Mouse (Mus musculus) embryo, embryonic 11.5 days (tissue): Measurements from ENCODE around the gene Bcl7b.

ENCODE experiments used
- DNase-seq: peaks from one replicate; pipeline ENCODE4 v3.0.0-alpha.2; 2012; ENCODE audit warnings: low read depth, low spot score

The Bcl7b gene

GRCm38 (mm10) chr5:135169479-135169878 lies 1.4 kb downstream of the Bcl7b start:
- DNase-seq = no peak

GRCm38 (mm10) chr5:135171688-135172220 lies 3.7 kb downstream of the Bcl7b start:
- no peak for DNase-seq

- DNase-seq = no peak
Measured at GRCm38 (mm10) chr5:135172986-135173385, 4.9 kb downstream of the Bcl7b start.

GRCm38 (mm10) chr5:135175086-135175485 lies 7.0 kb downstream of the Bcl7b start:
- no peak for DNase-seq

- no peak for DNase-seq
Measured at GRCm38 (mm10) chr5:135178523-135178922, 10.4 kb downstream of the Bcl7b start.

GRCm38 (mm10) chr5:135178996-135179395 lies 10.9 kb downstream of the Bcl7b start:
- DNase-seq = no peak

GRCm38 (mm10) chr5:135179616-135180015 lies 11.5 kb downstream of the Bcl7b start:
- no peak for DNase-seq

GRCm38 (mm10) chr5:135180796-135181195 lies 12.7 kb downstream of the Bcl7b start:
- no peak for DNase-seq

GRCm38 (mm10) chr5:135181776-135182175 lies 13.7 kb downstream of the Bcl7b start:
- no peak for DNase-seq

- no peak for DNase-seq
Measured at GRCm38 (mm10) chr5:135183131-135183861, 15.2 kb downstream of the Bcl7b start.

GRCm38 (mm10) chr5:135185016-135185415 lies 16.9 kb downstream of the Bcl7b start:
- DNase-seq = no peak

- no peak for DNase-seq
Measured at GRCm38 (mm10) chr5:135185596-135185995, 17.5 kb downstream of the Bcl7b start.

- no peak for DNase-seq
Measured at GRCm38 (mm10) chr5:135186231-135186620, 18.1 kb downstream of the Bcl7b start.

- DNase-seq = peak; percentile 95
Measured at GRCm38 (mm10) chr5:135186621-135187348, 18.7 kb downstream of the Bcl7b start, which contains the start of gene Baz1b. Gene Baz1b, plus strand, starts transcription at chr5:135187264.

GRCm38 (mm10) chr5:135187349-135188213 lies 19.5 kb downstream of the Bcl7b start:
- DNase-seq = no peak

GRCm38 (mm10) chr5:135188214-135188554 lies 20.1 kb downstream of the Bcl7b start:
- DNase-seq = no peak

- DNase-seq = no peak
Measured at GRCm38 (mm10) chr5:135189281-135190022, 21.4 kb downstream of the Bcl7b start.

GRCm38 (mm10) chr5:135191620-135192019 lies 23.5 kb downstream of the Bcl7b start:
- peak; percentile 62 for DNase-seq

- DNase-seq = no peak
Measured at GRCm38 (mm10) chr5:135192431-135192830, 24.3 kb downstream of the Bcl7b start.

GRCm38 (mm10) chr5:135196367-135196766 lies 28.3 kb downstream of the Bcl7b start:
- no peak for DNase-seq

GRCm38 (mm10) chr5:135202763-135203162 lies 34.7 kb downstream of the Bcl7b start:
- DNase-seq = no peak
